Mouse (Mus musculus): ENCODE data around the gene Atp6v1g1. TPM values are rescaled to one million over a fixed set of nuclear protein-coding genes. Genes with fewer than 3 reads are reported as not detected.
A peak's percentile ranks its signal among the peaks of the same experiment; 100 is the strongest.

Gene Atp6v1g1
- polyA plus RNA-seq, 1 experiment = 117 TPM

DNA sequence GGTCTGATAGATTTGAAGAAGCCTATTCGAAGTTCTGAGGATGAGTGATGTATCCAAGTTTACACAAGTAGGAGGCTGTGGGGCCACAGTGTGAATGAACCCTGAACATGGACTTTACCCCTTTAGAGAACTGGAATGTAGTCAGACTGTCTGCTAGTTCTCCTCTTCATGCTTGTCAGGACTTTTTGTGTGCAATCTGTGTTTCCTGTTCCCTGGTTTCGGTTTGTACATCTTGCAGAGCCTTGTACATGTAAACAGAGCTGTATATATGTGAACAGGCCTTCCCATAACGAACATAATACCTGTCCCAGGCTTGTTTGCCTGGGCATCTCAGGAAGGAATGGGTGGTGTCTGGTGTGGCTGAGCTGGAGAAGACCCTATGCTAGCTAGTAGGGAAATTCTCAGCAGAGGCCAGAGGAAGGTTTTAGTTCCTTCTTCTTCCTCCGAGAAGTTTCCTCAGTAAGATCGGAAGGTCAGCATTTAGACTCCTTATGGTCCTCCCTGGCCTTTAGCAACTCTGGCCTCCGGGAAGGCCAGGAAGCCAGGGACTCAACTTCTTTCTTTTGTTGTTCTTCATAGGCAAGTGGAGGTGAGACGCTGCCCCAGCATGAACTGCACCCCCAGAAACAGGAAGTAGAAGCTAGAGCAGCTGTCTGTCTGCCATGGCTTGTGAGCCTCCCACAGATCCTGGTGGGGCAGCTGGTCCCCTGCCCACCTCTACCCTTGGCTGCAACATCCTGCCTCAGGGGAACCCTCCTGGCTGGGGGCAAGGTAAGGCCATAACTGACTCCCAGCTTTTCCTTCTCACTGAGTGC lies 17.5 kb downstream of the Atp6v1g1 start:
- no peaks in the 10 kb centered on the region for H3K27me3 ChIP-seq (replicated peaks; ENCODE audit: control insufficient read depth, insufficient read depth, low read length)
- peak overlapping the region; percentile 66 for H3K27ac ChIP-seq (ENCODE audit: insufficient read depth, low read depth, low read length)
- 44% methylated on average over 7 of the region's 7 CpGs for WGBS
- H3K4me3 ChIP-seq (ENCODE audit: insufficient read depth, low read depth, low read length) = no peak overlapping the region
- DNase-seq = peak; percentile 84
- H3K4me1 ChIP-seq (ENCODE audit: control insufficient read depth, insufficient read depth, low read length) = peaks cover 33% of the 10 kb centered on the region
- no peaks in the 10 kb centered on the region for H3K36me3 ChIP-seq (ENCODE audit: control insufficient read depth, insufficient read depth, low read length)
- TF ChIP-seq POLR2A (IDR thresholded peaks at IDR 0.05; ENCODE audit: low read depth, low read length) = no peak
- no peak for TF ChIP-seq CTCF (conservative IDR thresholded peaks at IDR 0.05; ENCODE audit: insufficient read depth, insufficient read length, low read depth, low read length)

DNA sequence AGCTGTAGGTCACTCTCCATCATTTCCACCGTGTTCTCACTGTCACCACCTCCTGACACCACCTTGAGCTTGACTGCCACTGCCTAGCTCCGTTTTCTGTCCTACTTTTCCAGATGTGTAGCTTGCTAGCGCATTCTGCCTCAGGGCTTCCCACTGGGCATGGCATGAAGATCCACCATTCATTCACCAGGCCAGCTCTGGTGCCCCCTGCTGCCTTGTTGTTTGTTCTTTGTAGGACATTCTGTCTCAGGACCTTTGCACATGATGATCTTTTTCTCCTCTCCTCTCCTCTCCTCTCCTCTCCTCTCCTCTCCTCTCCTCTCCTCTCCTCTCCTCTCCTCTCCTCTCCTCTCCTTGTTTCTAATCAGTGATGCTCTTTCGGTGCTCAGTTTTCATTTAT lies 18.2 kb downstream of the Atp6v1g1 start:
- Histone ChIP-seq H3K27me3 (replicated peaks; ENCODE audit: control insufficient read depth, insufficient read depth, low read length) (no peaks in the 10 kb centered on the region), H3K4me1 (ENCODE audit: control insufficient read depth, insufficient read depth, low read length) (peaks cover 26% of the 10 kb centered on the region), H3K4me3 (ENCODE audit: insufficient read depth, low read depth, low read length) (no peak overlapping the region), H3K36me3 (ENCODE audit: control insufficient read depth, insufficient read depth, low read length) (no peaks in the 10 kb centered on the region), H3K27ac (ENCODE audit: insufficient read depth, low read depth, low read length) (peak overlapping the region; percentile 66)
- TF ChIP-seq POLR2A (IDR thresholded peaks at IDR 0.05; ENCODE audit: low read depth, low read length) = no peak
- 0 out of 2 replicates have a peak, but pooled peaks have one; percentile 15 for TF ChIP-seq CTCF (conservative IDR thresholded peaks at IDR 0.05; ENCODE audit: insufficient read depth, insufficient read length, low read depth, low read length)
- WGBS = 90% methylated on average over 4 of the region's 4 CpGs
- no peak for DNase-seq

DNA sequence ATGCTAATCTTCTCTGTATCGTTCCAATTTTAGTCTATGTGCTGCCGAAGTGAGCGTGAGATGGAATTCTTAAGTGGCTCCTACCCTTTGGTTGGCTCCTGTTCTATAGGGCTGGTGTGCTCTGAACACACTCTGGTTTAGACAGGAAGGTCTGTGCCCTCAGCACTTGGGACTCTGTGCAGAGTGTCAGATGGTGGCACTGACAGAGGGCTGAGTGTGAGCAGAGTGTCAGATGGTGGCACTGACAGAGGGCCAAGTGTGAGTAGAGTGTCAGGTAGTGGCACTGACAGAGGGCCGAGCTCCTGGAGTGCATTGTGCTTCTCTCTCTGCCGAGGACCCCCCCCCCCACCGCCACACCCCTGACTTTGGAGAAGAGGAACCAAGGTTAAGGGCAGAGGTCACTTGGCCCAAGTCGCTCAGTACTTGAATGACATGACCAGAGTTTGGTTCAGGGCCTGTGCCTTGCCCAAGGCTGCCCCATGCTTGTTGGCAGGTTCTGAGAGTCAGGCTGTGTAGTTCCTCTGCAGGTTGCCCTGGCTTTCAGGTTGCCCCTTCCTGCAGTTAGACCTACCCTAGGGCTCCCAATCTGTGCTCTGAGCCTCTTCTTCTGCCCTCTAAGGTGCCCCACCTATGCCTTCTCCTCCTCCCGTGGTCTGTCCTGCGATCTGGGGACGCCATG lies 23.3 kb downstream of the Atp6v1g1 start:
- Histone ChIP-seq H3K27me3 (replicated peaks; ENCODE audit: control insufficient read depth, insufficient read depth, low read length) (no peaks in the 10 kb centered on the region), H3K4me3 (ENCODE audit: insufficient read depth, low read depth, low read length) (no peak overlapping the region), H3K27ac (ENCODE audit: insufficient read depth, low read depth, low read length) (no peak overlapping the region), H3K36me3 (ENCODE audit: control insufficient read depth, insufficient read depth, low read length) (no peaks in the 10 kb centered on the region), H3K4me1 (ENCODE audit: control insufficient read depth, insufficient read depth, low read length) (no peaks in the 10 kb centered on the region)
- 81% methylated on average over 10 of the region's 10 CpGs for WGBS
- no peak for TF ChIP-seq CTCF (conservative IDR thresholded peaks at IDR 0.05; ENCODE audit: insufficient read depth, insufficient read length, low read depth, low read length)
- TF ChIP-seq POLR2A (IDR thresholded peaks at IDR 0.05; ENCODE audit: low read depth, low read length) = no peak
- no peak for DNase-seq

DNA sequence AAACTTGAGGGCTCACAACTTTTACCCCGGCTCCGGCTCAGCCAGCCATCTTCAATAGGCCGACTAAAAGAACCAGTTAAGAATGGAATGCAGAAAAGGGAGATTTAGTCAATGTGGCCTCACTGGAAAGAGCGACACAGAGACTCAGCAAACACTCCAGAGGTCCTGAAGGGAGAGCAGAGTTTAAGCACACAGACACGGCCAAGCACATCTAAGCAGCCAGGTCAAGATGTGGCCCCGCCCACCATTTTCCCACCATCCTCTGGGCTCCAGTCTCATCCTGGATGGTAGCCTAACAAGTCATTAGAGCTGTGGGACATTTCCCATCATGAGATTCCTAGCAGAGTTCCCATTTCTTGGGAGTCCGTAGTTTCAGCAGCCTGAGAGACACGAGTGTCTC lies 24.8 kb downstream of the Atp6v1g1 start:
- Histone ChIP-seq H3K27ac (ENCODE audit: insufficient read depth, low read depth, low read length) (no peak overlapping the region), H3K4me3 (ENCODE audit: insufficient read depth, low read depth, low read length) (no peak overlapping the region), H3K36me3 (ENCODE audit: control insufficient read depth, insufficient read depth, low read length) (no peaks in the 10 kb centered on the region), H3K4me1 (ENCODE audit: control insufficient read depth, insufficient read depth, low read length) (no peaks in the 10 kb centered on the region), H3K27me3 (replicated peaks; ENCODE audit: control insufficient read depth, insufficient read depth, low read length) (no peaks in the 10 kb centered on the region)
- DNase-seq = no peak
- TF ChIP-seq POLR2A (IDR thresholded peaks at IDR 0.05; ENCODE audit: low read depth, low read length) = no peak
- TF ChIP-seq CTCF (conservative IDR thresholded peaks at IDR 0.05; ENCODE audit: insufficient read depth, insufficient read length, low read depth, low read length) = no peak
- WGBS = 88% methylated on average over 8 of the region's 8 CpGs

DNA sequence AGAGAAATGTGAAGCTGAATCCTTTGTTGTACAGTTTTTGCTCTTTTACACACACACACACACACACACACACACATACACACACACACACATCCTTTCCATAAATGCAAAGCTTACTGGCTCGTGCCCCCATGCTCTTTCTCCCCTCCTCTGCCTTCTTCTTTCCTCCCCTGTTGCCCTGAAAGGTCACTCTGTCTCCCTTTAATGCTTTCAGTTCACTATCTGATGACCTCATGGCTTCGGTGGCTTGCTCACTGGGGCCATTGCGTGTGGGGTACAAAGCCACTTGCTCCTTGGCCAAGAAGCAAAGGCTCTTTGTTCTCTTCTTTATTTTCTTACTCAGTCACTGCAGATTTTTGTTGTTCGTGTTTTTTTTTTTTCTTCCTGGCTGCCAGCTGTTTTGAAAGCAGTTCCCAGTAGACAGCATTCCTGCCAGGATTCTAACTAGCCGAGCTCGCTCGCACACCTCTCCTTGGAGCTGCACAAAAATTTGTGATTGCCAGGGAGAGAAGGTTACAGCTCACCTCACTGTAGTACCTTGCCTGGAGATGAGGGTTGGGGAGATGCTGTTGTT lies 25.7 kb downstream of the Atp6v1g1 start:
- H3K27me3 ChIP-seq (replicated peaks; ENCODE audit: control insufficient read depth, insufficient read depth, low read length) = no peaks in the 10 kb centered on the region
- TF ChIP-seq POLR2A (IDR thresholded peaks at IDR 0.05; ENCODE audit: low read depth, low read length) (no peak), CTCF (conservative IDR thresholded peaks at IDR 0.05; ENCODE audit: insufficient read depth, insufficient read length, low read depth, low read length) (no peak)
- DNase-seq = no peak
- 41% methylated on average over 7 of the region's 7 CpGs for WGBS
- no peaks in the 10 kb centered on the region for H3K36me3 ChIP-seq (ENCODE audit: control insufficient read depth, insufficient read depth, low read length)
- no peaks in the 10 kb centered on the region for H3K4me1 ChIP-seq (ENCODE audit: control insufficient read depth, insufficient read depth, low read length)
- no peak overlapping the region for H3K27ac ChIP-seq (ENCODE audit: insufficient read depth, low read depth, low read length)
- H3K4me3 ChIP-seq (ENCODE audit: insufficient read depth, low read depth, low read length) = no peak overlapping the region

DNA sequence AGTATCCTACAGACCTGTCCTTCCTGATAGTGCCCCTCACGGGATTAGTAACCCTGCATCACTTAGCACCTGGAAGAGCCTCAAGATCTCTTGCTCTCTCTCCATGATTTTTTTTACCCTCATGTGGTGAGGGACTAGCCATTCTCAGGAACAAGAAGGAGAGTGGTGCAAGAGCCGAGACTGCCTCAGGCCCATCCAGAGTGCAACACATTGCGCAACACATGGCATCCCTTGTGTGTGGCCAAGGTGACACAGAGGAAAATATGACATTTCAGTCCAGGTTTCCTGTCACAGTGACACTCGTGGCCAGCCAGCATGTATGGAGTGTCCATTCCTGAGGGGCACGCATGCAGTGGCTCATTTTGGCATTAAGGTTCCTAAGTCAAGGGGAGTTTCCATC lies 28.0 kb downstream of the Atp6v1g1 start:
- Histone ChIP-seq H3K27me3 (replicated peaks; ENCODE audit: control insufficient read depth, insufficient read depth, low read length) (no peaks in the 10 kb centered on the region), H3K36me3 (ENCODE audit: control insufficient read depth, insufficient read depth, low read length) (no peaks in the 10 kb centered on the region), H3K27ac (ENCODE audit: insufficient read depth, low read depth, low read length) (no peak overlapping the region), H3K4me3 (ENCODE audit: insufficient read depth, low read depth, low read length) (no peak overlapping the region), H3K4me1 (ENCODE audit: control insufficient read depth, insufficient read depth, low read length) (no peaks in the 10 kb centered on the region)
- TF ChIP-seq CTCF (conservative IDR thresholded peaks at IDR 0.05; ENCODE audit: insufficient read depth, insufficient read length, low read depth, low read length) = no peak
- TF ChIP-seq POLR2A (IDR thresholded peaks at IDR 0.05; ENCODE audit: low read depth, low read length) = no peak
- DNase-seq = no peak
- 94% methylated on average over 5 of the region's 5 CpGs for WGBS

DNA sequence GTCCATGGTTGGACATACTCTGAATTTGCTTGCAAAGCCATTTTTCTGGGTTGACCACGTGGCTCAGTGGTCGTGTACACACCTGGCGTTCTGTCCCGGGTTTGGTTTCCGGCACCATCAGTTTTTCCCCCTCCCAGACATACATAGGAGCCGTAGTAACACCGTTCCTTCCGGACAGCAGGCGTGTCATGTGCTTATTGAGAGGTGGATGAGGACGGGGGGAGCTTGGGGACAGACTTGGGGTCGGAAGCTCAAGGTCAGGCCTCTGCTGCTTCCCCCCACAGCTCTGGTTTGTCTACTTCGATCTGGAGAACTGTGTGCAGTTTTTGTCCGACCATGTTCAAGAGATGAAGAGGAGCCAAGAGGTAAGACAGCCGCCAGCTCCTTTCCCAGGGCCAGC lies 35.1 kb downstream of the Atp6v1g1 start:
- Histone ChIP-seq H3K27ac (ENCODE audit: insufficient read depth, low read depth, low read length) (no peak overlapping the region), H3K27me3 (replicated peaks; ENCODE audit: control insufficient read depth, insufficient read depth, low read length) (no peaks in the 10 kb centered on the region), H3K36me3 (ENCODE audit: control insufficient read depth, insufficient read depth, low read length) (no peaks in the 10 kb centered on the region), H3K4me1 (ENCODE audit: control insufficient read depth, insufficient read depth, low read length) (no peaks in the 10 kb centered on the region), H3K4me3 (ENCODE audit: insufficient read depth, low read depth, low read length) (no peak overlapping the region)
- no peak for DNase-seq
- TF ChIP-seq POLR2A (IDR thresholded peaks at IDR 0.05; ENCODE audit: low read depth, low read length) (no peak), CTCF (conservative IDR thresholded peaks at IDR 0.05; ENCODE audit: insufficient read depth, insufficient read length, low read depth, low read length) (no peak)
- 88% methylated on average over 14 of the region's 14 CpGs for WGBS
